Mouse (Mus musculus) heart, adult 2 months (tissue): Measurements from ENCODE around the gene Hoxb3.

Source experiments
- CTCF ChIP-seq: fragments of 200-600 bp; IDR thresholded peaks from 2 replicates; pipeline ENCODE4 v1.8.1; 2022; ENCODE audit warnings: antibody characterized with exemption, mild to moderate bottlenecking, moderate library complexity
- EP300 ChIP-seq: fragments of 200-500 bp; IDR thresholded peaks from 2 replicates; pipeline ENCODE4 v1.6.1; 2011; ENCODE audit warnings: low read depth, low read length, control low read depth; ENCODE audit not compliant: insufficient read depth

DNA sequence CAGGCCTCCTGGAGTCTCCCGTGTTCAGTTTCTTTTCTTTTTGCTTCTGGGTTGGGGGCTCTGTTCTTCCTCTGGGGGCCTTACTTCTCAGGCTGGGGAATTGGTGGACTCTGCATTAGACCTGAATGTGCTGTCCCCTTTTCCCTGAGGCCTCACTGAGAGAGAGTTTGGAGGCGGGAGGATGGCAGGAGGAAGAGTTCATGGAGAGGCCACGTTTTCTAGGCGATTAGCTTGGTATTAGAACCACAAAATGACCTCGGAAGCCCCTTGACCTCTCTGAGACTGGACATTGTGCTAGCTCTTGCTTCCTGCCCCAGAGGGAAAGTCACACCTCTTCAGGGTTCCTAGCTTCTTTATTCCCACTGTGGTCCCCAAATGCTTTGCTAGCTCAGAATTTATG is 999 bp downstream of the Hoxb3 start:
- TF ChIP-seq CTCF, result no peak
- TF ChIP-seq EP300, result no peak
